Mouse (Mus musculus) neural tube, embryonic 14.5 days (tissue): ENCODE measurements at regions not wholly inside any gene's neighbourhood (a gene's known extent, or its start where the extent isn't known, plus 50 kb on each side); places are given as distances from the start of the nearest gene placed in this dataset.

Source experiments
- ATAC-seq: fragments of 200-750 bp; cut with Nextera tagmentation; 2 replicates; pipeline ENCODE4 v1.8.0; 2017; ENCODE audit warnings: low read depth, mild to moderate bottlenecking, moderate TSS enrichment, moderate library complexity
- H3K27ac ChIP-seq: fragments of 300-500 bp; sonication (generic); 2 replicates; pipeline ENCODE4 v1.5.1; 2014; ENCODE audit warnings: low read depth, mild to moderate bottlenecking, control low read depth, low read length, moderate library complexity, mixed read lengths
- H3K27me3 ChIP-seq: fragments of 300-500 bp; sonication (generic); 2 replicates; pipeline ENCODE4 v1.6.1; 2014; ENCODE audit warnings: low read length; ENCODE audit not compliant: control insufficient read depth, insufficient read depth
- H3K36me3 ChIP-seq: fragments of 300-500 bp; sonication (generic); 2 replicates; pipeline ENCODE4 v1.6.1; 2014; ENCODE audit warnings: low read length, mixed read lengths; ENCODE audit not compliant: control insufficient read depth, insufficient read depth
- H3K4me1 ChIP-seq: fragments of 300-500 bp; sonication (generic); 2 replicates; pipeline ENCODE4 v1.6.1; 2014; ENCODE audit warnings: low read length; ENCODE audit not compliant: control insufficient read depth, insufficient read depth
- H3K4me2 ChIP-seq: fragments of 300-500 bp; sonication (generic); 2 replicates; pipeline ENCODE4 v1.6.1; 2014; ENCODE audit warnings: mild to moderate bottlenecking, low read depth, low read length, control low read depth
- H3K4me3 ChIP-seq: fragments of 300-500 bp; sonication (generic); 2 replicates; pipeline ENCODE4 v1.5.1; 2014; ENCODE audit warnings: low read depth, low read length, control low read depth, mixed read lengths
- H3K9ac ChIP-seq: fragments of 300-500 bp; sonication (generic); replicated peaks from 2 replicates; pipeline ENCODE4 v1.6.1; 2014; ENCODE audit warnings: low read depth, mild to moderate bottlenecking, control low read depth, low read length, mixed read lengths
- H3K9me3 ChIP-seq: fragments of 300-500 bp; sonication (generic); 2 replicates; pipeline ENCODE4 v1.6.1; 2016; ENCODE audit warnings: low read length; ENCODE audit not compliant: control insufficient read depth
- WGBS: fragments of 180-500 bp; shearing (Covaris S2); extraction: QIAGEN DNeasy Blood & Tissue Kit; methylation state at CpG from one replicate; pipeline ENCODE4 v1.1.7; 2014; 5-methylcytosine and 5-hydroxymethylcytosine counted together

DNA sequence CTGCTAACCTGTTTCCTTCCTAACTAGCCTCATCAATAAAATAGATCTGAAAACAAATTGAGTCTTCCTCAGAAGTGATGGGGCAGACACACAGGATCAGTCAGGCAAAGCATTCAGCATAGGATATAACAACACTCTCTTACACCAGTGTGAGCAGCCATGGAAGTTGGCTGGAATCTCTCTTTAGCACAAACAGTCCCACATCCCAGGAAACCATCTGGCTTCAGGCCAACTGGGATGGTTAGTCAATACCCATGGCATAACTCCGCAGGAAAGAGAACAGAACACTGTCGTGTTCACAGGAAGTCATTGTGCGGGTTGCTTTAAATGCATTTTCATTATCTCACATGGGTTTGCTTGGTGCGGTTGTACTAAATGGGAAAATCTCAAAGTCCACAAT, 256.2 kb upstream of the Rag2 start:
- 64% methylated on average over 4 of the region's 4 CpGs for WGBS
- no peak overlapping the region for H3K27ac ChIP-seq
- no peak; the same call in 1 of the 2 replicates for ATAC-seq
- no peak overlapping the region for H3K4me3 ChIP-seq
- H3K9ac ChIP-seq = no peak overlapping the region
- no peaks in the 10 kb centered on the region for H3K4me1 ChIP-seq
- H3K4me2 ChIP-seq = no peak overlapping the region
- no peaks in the 10 kb centered on the region for H3K9me3 ChIP-seq
- no peaks in the 10 kb centered on the region for H3K27me3 ChIP-seq
- no peaks in the 10 kb centered on the region for H3K36me3 ChIP-seq

DNA sequence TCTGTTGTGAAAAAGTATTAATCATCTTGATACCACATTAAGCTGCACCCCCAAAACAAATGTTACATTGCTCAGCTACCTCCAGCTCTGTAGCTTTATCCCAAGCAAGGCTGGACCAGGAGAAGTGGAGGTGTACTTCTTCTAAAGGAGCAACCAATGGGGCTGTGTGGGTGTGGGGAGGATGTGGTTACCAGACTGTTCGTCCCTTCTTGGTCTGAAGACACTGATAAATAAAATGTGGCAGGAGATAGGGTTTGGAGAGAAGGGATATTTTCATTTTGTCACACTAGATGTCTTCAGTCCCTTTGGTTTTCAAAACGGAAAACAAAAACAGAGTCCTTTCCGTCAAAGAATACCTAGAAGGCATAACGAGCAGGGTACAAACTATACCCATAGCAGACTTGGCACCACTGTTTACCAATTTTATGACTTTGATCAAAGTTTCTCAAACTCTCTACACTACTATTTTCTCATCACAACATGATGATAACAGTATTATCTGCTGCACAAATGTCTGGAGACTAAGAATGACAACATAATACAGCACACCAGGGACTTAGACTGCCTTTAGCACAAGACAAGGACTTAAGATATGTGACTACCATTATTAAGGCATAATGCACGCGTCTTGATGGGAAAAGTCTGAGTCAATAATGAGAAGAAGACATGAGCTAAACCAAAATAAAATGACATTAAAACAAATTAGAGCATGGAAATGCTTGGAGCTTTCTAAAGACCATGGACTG, 253.4 kb upstream of the Rag2 start:
- Histone ChIP-seq H3K27me3 (no peaks in the 10 kb centered on the region), H3K9me3 (no peaks in the 10 kb centered on the region), H3K36me3 (no peaks in the 10 kb centered on the region), H3K9ac (no peak overlapping the region), H3K4me1 (no peaks in the 10 kb centered on the region), H3K4me2 (no peak overlapping the region), H3K4me3 (no peak overlapping the region), H3K27ac (no peak overlapping the region)
- no peak for ATAC-seq
- 89% methylated on average over 6 of the region's 6 CpGs for WGBS

DNA sequence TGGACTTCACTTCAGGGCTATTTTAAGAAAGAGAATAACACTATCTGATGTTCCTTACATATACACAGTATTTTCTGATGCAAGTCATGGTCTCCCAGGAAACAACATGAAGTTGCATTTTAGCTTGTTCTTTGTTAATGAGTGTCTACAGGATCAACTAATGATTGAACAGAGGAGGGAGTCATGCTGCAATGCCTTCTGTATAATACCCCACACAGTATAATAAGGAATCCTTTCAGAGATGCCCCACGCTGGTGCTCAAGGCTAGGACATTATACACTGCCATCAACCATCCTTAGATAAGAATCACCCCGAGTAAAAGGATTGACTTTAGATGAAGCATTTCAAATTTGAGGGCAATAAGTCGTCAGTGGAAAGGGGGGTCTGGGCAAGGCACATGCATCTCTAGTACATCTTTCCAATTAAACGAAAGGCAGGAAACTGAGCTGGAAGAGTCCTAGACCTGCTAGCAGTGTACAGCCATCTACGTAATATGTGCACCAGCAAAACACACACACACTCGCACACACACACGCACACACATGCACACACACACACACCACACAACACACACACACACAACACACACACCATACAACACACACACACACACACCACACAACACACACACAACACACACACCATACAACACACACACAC, 252.6 kb upstream of the Rag2 start:
- H3K9ac ChIP-seq = no peak overlapping the region
- H3K27ac ChIP-seq = no peak overlapping the region
- H3K4me1 ChIP-seq = no peaks in the 10 kb centered on the region
- no peak overlapping the region for H3K4me3 ChIP-seq
- no peak overlapping the region for H3K4me2 ChIP-seq
- ATAC-seq = no peak
- WGBS = 87% methylated on average over 7 of the region's 7 CpGs
- H3K27me3 ChIP-seq = no peaks in the 10 kb centered on the region
- H3K9me3 ChIP-seq = no peaks in the 10 kb centered on the region
- H3K36me3 ChIP-seq = no peaks in the 10 kb centered on the region

DNA sequence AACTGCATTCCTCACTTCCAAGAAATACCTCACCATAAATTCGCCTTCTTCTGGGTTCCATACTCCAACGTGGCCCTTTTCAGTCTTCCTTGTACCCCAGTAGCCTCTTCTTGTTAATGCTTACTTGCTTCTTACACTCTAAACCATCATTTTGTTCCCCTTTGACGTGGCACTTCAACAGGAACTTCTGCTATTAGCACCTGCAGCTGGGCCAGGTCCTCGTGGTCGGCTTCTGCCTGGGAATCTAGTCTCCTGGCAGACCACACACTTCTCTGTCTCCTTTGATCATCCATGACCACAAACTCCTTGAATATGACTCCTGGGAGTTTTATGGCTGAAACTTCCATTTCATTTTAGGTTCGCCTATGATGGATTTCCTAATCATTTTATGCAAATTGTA, 243.9 kb upstream of the Rag2 start:
- H3K27ac ChIP-seq = no peak overlapping the region
- 82% methylated on average over 6 of the region's 6 CpGs for WGBS
- ATAC-seq = no peak

DNA sequence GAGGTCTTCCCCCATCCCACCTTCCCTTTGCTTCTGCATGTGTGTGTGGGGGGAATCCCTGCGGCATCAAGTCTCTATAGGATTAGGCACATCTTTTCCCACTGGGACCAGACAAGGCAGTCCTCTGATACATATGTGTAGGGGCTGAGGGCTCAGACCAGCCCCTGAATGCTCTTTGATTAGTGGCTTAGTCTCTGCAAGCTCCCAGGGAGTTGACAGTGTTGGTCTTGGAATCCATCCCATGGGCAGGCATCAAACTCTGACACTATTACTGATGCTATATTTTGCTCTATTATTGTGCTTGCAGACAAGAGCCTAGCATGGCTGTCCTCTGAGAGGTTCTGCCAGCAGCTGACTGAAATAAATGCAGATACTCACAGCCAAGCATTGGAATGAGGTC, 209.5 kb upstream of the Rag2 start:
- Histone ChIP-seq H3K27me3 (no peaks in the 10 kb centered on the region), H3K27ac (no peak overlapping the region), H3K9ac (no peak overlapping the region), H3K4me2 (no peak overlapping the region), H3K4me3 (no peak overlapping the region), H3K36me3 (no peaks in the 10 kb centered on the region), H3K4me1 (no peaks in the 10 kb centered on the region), H3K9me3 (no peaks in the 10 kb centered on the region)
- 90% methylated on average over 1 of the region's 1 CpGs for WGBS
- ATAC-seq = no peak

More for the DNA sequence above, 243.9 kb upstream of the Rag2 start:
- H3K27me3 ChIP-seq = no peaks in the 10 kb centered on the region
- H3K4me2 ChIP-seq = no peak overlapping the region
- no peak overlapping the region for H3K9ac ChIP-seq
- H3K36me3 ChIP-seq = no peaks in the 10 kb centered on the region
- H3K4me3 ChIP-seq = no peak overlapping the region
- H3K9me3 ChIP-seq = no peaks in the 10 kb centered on the region
- no peaks in the 10 kb centered on the region for H3K4me1 ChIP-seq

DNA sequence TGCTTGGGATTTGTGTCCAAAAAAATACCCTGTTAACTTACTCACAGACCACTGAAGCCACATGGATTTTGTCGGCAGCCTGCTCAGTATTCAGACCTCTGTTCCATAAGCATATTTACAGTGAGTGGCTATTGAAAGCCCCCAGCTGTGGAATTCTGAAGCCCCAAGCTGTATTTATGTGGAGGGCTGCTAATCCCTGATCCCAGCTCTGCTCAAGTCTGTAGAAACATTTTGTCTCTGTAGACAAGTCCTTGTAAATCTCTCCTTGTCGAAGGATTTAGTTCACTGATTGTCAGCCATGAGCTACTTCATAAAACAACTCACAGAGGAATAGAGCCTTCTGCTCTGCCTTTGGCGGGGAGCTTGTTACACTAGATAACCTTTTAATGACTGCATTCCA, 207.8 kb upstream of the Rag2 start:
- Histone ChIP-seq H3K9me3 (no peaks in the 10 kb centered on the region), H3K4me1 (no peaks in the 10 kb centered on the region), H3K36me3 (no peaks in the 10 kb centered on the region), H3K27ac (no peak overlapping the region), H3K4me3 (no peak overlapping the region), H3K4me2 (no peak overlapping the region), H3K27me3 (no peaks in the 10 kb centered on the region), H3K9ac (no peak overlapping the region)
- ATAC-seq = no peak
- WGBS = 57% methylated on average over 3 of the region's 3 CpGs

DNA sequence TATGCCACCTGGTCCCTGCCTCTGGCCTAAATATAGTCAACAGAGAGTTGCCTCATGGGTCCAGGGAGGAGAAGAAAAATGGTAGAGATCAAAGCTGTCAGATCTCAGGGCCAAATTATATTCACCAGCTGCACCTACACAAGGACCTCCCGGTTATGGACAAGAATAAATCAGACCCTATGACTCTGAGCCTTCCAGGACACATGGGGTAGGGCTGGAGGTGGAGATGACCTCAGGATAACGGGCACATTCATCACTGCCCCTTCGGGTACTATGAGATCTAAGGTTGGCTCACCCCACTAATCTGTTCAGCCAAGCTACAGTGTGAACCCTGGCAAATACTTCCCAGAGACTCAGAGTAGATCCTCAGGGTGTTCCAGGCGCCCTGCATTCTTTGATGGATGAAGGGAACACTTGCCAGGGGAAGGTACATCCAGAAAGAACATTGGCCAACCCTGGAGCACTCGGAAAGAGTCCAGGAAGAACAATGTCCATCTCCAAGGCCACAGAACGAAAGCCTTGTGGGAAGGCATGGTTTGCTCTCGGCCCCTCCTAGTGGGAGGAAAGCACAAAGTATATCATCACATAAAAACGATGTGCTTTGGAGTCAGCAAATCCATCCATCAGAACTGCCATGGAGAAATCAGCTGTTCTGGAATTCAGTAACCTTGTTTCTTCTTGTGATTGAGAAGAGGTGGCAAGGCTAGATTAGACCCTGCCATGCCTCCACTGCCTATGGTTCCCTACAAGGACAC, 191.2 kb upstream of the Rag2 start:
- H3K4me1 ChIP-seq = no peaks in the 10 kb centered on the region
- 83% methylated on average over 8 of the region's 8 CpGs for WGBS
- H3K9ac ChIP-seq = no peak overlapping the region
- no peak overlapping the region for H3K27ac ChIP-seq
- no peak overlapping the region for H3K4me3 ChIP-seq
- no peaks in the 10 kb centered on the region for H3K9me3 ChIP-seq
- H3K4me2 ChIP-seq = no peak overlapping the region
- H3K27me3 ChIP-seq = no peaks in the 10 kb centered on the region
- ATAC-seq = no peak
- H3K36me3 ChIP-seq = no peaks in the 10 kb centered on the region

DNA sequence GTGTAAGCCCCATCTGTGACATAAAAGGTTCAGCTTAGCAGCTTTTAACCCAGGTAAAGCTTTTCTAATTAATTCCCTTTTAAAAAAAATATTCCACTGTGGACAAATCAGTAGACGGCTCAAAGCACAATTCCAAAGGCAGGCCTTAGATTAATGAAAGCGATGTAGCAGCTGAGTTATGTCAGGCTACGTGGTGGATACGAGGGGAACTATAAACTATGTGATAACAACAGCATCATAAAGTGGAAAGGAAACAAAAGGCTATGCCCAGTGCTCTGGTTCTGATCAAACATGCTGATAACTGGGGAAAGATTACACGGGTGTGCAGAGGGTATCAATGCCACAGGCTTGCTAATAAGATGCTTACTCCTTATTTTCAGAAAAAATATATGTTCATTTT, 184.3 kb upstream of the Rag2 start:
- Histone ChIP-seq H3K27ac (no peak overlapping the region), H3K9me3 (no peaks in the 10 kb centered on the region), H3K9ac (no peak overlapping the region), H3K4me3 (no peak overlapping the region), H3K4me1 (no peaks in the 10 kb centered on the region), H3K27me3 (no peaks in the 10 kb centered on the region), H3K36me3 (no peaks in the 10 kb centered on the region), H3K4me2 (no peak overlapping the region)
- WGBS = 52% methylated on average over 5 of the region's 5 CpGs
- no peak for ATAC-seq

DNA sequence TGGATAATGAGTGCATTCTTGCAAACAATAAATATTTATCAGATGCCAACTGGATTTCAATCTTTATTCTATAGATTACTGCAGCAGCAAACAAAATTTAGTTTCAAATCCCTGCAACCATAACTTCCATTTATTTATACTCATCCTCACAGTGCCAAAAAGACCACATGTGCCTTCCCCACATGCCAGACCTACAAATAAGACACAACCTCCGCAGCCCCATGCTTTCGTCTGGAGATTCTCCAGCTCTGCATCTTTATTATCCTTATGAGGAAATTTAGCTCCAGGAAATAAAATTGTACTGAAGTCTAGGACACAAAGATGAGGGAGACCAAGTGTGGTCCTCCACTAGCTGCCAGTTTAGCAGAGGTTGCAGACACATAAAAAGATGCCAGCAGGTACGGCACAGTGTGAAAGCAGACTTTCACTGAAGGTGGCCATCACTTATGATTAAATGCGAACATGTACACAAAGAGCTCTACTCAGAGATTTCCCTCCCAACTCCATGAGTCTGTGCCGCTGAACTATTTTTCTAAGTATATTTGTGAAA, 183.4 kb upstream of the Rag2 start:
- WGBS = 83% methylated on average over 5 of the region's 5 CpGs
- Histone ChIP-seq H3K4me3 (no peak overlapping the region), H3K9ac (no peak overlapping the region), H3K36me3 (no peaks in the 10 kb centered on the region), H3K27me3 (no peaks in the 10 kb centered on the region), H3K27ac (no peak overlapping the region), H3K4me2 (no peak overlapping the region), H3K9me3 (no peaks in the 10 kb centered on the region), H3K4me1 (no peaks in the 10 kb centered on the region)
- ATAC-seq = no peak
